Comparison of ENCODE assay signal across 23 mouse cellular contexts in genomic region chr3:27454402-27455195, GRCm38 (mm10).
DNase-seq lines count a peak whose midpoint lies in the region; ATAC-seq and TF ChIP-seq lines count a peak whose summit lies in the region.
"Had no signal": no experiment of that assay in that cellular context is flagged by ENCODE, and none has a peak within 500 bp of the region (broad histone marks: within the 10 kb centered on the region; RNA-seq: fewer than 3 reads in every experiment).

No protein-coding gene starts in this region.

- 0 out of 2 replicates have a peak overlapping the region, but pooled peaks have one; percentile 21 for H3K27ac ChIP-seq in macrophage
- no peak overlapping the region for H3K27ac ChIP-seq in midbrain, embryonic 13.5 days
- no peak overlapping the region for H3K27ac ChIP-seq in forebrain, embryonic 16.5 days (ENCODE audit: low read length)
- H3K27ac ChIP-seq: embryonic facial prominence, embryonic 12.5 days; hindbrain, embryonic 12.5 days; kidney, postnatal 0 days; limb, embryonic 15.5 days; liver, embryonic 14.5 days; neural tube, embryonic 12.5 days had no signal

- H3K9me3 ChIP-seq in midbrain, embryonic 13.5 days, result no peaks in the 10 kb centered on the region
- H3K9me3 ChIP-seq in forebrain, embryonic 16.5 days (ENCODE audit: control insufficient read depth, low read length), result no peaks in the 10 kb centered on the region
- H3K9me3 ChIP-seq: embryonic facial prominence, embryonic 12.5 days; G1E; limb, embryonic 15.5 days; neural tube, embryonic 12.5 days had no signal

- H3K27me3 ChIP-seq in midbrain, embryonic 13.5 days, result no peaks in the 10 kb centered on the region
- no peaks in the 10 kb centered on the region for H3K27me3 ChIP-seq in forebrain, embryonic 16.5 days (replicated peaks; ENCODE audit: control insufficient read depth, insufficient read depth, low read length)
- H3K27me3 ChIP-seq: CH12.LX; embryonic facial prominence, embryonic 12.5 days; hindbrain, embryonic 12.5 days; limb, embryonic 15.5 days; neural tube, embryonic 12.5 days had no signal

- peaks cover 6% of the 10 kb centered on the region for H3K4me1 ChIP-seq in lung, adult 2 months (ENCODE audit: control insufficient read depth, insufficient read depth, low read length)
- no peaks in the 10 kb centered on the region for H3K4me1 ChIP-seq in midbrain, embryonic 13.5 days (replicated peaks)
- H3K4me1 ChIP-seq in forebrain, embryonic 16.5 days (replicated peaks; ENCODE audit: control insufficient read depth, insufficient read depth, low read length), result no peaks in the 10 kb centered on the region
- H3K4me1 ChIP-seq: embryonic facial prominence, embryonic 12.5 days; hindbrain, embryonic 12.5 days; limb, embryonic 15.5 days; neural tube, embryonic 12.5 days had no signal

- no peaks in the 10 kb centered on the region for H3K79me2 ChIP-seq in macrophage (ENCODE audit: inconsistent target)

- no peak overlapping the region for H3K4me2 ChIP-seq in midbrain, embryonic 13.5 days (replicated peaks)
- H3K4me2 ChIP-seq in forebrain, embryonic 16.5 days (ENCODE audit: low read length), result no peak overlapping the region
- H3K4me2 ChIP-seq: embryonic facial prominence, embryonic 12.5 days; hindbrain, embryonic 12.5 days; limb, embryonic 15.5 days; neural tube, embryonic 12.5 days had no signal

- H3K9ac ChIP-seq in midbrain, embryonic 13.5 days (replicated peaks), result no peak overlapping the region
- H3K9ac ChIP-seq in forebrain, embryonic 16.5 days (replicated peaks; ENCODE audit: low read depth, low read length), result no peak overlapping the region
- H3K9ac ChIP-seq: embryonic facial prominence, embryonic 12.5 days; hindbrain, embryonic 12.5 days; limb, embryonic 15.5 days; liver, embryonic 14.5 days; neural tube, embryonic 12.5 days had no signal

- H3K4me3 ChIP-seq in lung, adult 2 months (replicated peaks; ENCODE audit: extremely low read depth, low read depth, low read length), result no peak overlapping the region
- H3K4me3 ChIP-seq in macrophage (ENCODE audit: inconsistent target), result no peak overlapping the region
- no peak overlapping the region for H3K4me3 ChIP-seq in midbrain, embryonic 13.5 days (replicated peaks)
- H3K4me3 ChIP-seq in forebrain, embryonic 16.5 days (replicated peaks; ENCODE audit: low read length), result no peak overlapping the region
- H3K4me3 ChIP-seq: embryonic facial prominence, embryonic 12.5 days; hindbrain, embryonic 12.5 days; limb, embryonic 15.5 days; neural tube, embryonic 12.5 days had no signal

- WGBS in lung, adult 2 months, result 56% methylated on average over 8 of the region's 8 CpGs
- WGBS in macrophage (ENCODE audit: missing documents), result 91% methylated on average over 8 of the region's 8 CpGs
- WGBS in midbrain, embryonic 13.5 days, result 81% methylated on average over 8 of the region's 8 CpGs
- 84% methylated on average over 8 of the region's 8 CpGs for WGBS in forebrain, embryonic 16.5 days

- TF ChIP-seq POLR2A in lung, adult 2 months (IDR thresholded peaks at IDR 0.05; ENCODE audit: borderline replicate concordance, extremely low read depth, low read depth, low read length), result no peak

- DNase-seq in lung, adult 2 months, result peak; percentile 26
- DNase-seq in lung, postnatal 4 days, result no peak
- DNase-seq in cerebellum, postnatal 4 days (ENCODE audit: low spot score in 2 of 2), result no peak
- DNase-seq: adrenal gland, postnatal 10 days; cerebellum, adult 11-12 months; cerebellum, postnatal 10 days; gastrocnemius, postnatal 36 days; layer of hippocampus, adult 9-11 months; left cerebral cortex, postnatal 4 days; midbrain, embryonic 14.5 days; thymus, postnatal 36 days had no signal

- TF ChIP-seq CTCF in lung, adult 2 months (IDR thresholded peaks at IDR 0.05; ENCODE audit: insufficient read depth, low read length), result no peak

- H3K36me3 ChIP-seq in macrophage (ENCODE audit: inconsistent target), result peaks cover 58% of the 10 kb centered on the region
- H3K36me3 ChIP-seq in midbrain, embryonic 13.5 days, result peaks cover 51% of the 10 kb centered on the region
- H3K36me3 ChIP-seq in forebrain, embryonic 16.5 days (ENCODE audit: control insufficient read depth, insufficient read depth), result peaks cover 2% of the 10 kb centered on the region; the same call in 1 of the 2 replicates
- H3K36me3 ChIP-seq: G1E had no signal

- peak; percentile 48 for ATAC-seq in inflammation-experienced regulatory T-cells, adult 6 months
- ATAC-seq in midbrain, embryonic 13.5 days, result no peak
- ATAC-seq in forebrain, embryonic 16.5 days, result no peak
